Mouse (Mus musculus): ENCODE data around the gene Elp6. TPM values are rescaled to one million over a fixed set of nuclear protein-coding genes. Genes with fewer than 3 reads are reported as not detected.

The Elp6 gene
- total RNA-seq, 2 experiments from 2014 or later: 4.5 to 4.7 TPM

GRCm38 (mm10) chr9:110350612-110351011, 45.6 kb downstream of the Elp6 start:
- intact Hi-C loops (cut with DNase I): no loop called here
- no peak for DNase-seq

- intact Hi-C loops (cut with DNase I): no loop called here
- DNase-seq: no peak
Measured at GRCm38 (mm10) chr9:110351350-110351749, 46.4 kb downstream of the Elp6 start.

GRCm38 (mm10) chr9:110351932-110352632, 47.1 kb downstream of the Elp6 start:
- no peak for DNase-seq
- intact Hi-C loops (cut with DNase I): no loop called here

- DNase-seq: no peak
- intact Hi-C loops (cut with DNase I): no loop called here
Measured at GRCm38 (mm10) chr9:110358341-110358740, 53.4 kb downstream of the Elp6 start.

- no peak for DNase-seq
- intact Hi-C loops (cut with DNase I): no loop called here
Measured at GRCm38 (mm10) chr9:110361299-110361698, 56.3 kb downstream of the Elp6 start.

GRCm38 (mm10) chr9:110362337-110362736, 57.4 kb downstream of the Elp6 start:
- DNase-seq: no peak
- intact Hi-C loops (cut with DNase I): no loop called here

- intact Hi-C loops (cut with DNase I): no loop called here
- peak in 1 of 2 experiments; percentile 30 for DNase-seq
Measured at GRCm38 (mm10) chr9:110366746-110367145, 61.8 kb downstream of the Elp6 start.

- peak; percentile 29 to 31 for DNase-seq
Measured at GRCm38 (mm10) chr9:110369860-110370259, 64.9 kb downstream of the Elp6 start.

More at GRCm38 (mm10) chr9:110369860-110370259, 64.9 kb downstream of the Elp6 start:
- intact Hi-C loops (cut with DNase I): no loop called here

Small RNAs within 50 kb of the gene (microRNA-seq; reads per million reads assigned to microRNA genes)
- 36.5 to 54.2 reads per million in 2 experiments for gene Mir6236

Other genes with a start within 250 kb of the Elp6 start
- 10 to 100 TPM; 42.1 to 47.5 TPM for gene Smarcc1, start 187.5 kb upstream of the Elp6 start, total RNA-seq (2021)
- 10 to 100 TPM; 67.7 to 78.4 TPM for gene Dhx30, start 187.3 kb upstream of the Elp6 start, total RNA-seq (2021)
- gene Cspg5, start 61.4 kb upstream of the Elp6 start, total RNA-seq (2021): under 1 TPM; 0.43 to 0.55 TPM
- gene Scap, start 28.1 kb downstream of the Elp6 start, total RNA-seq (2021): 10 to 100 TPM; 31.3 to 32.1 TPM
- gene Ptpn23, start 103.0 kb downstream of the Elp6 start, total RNA-seq (2021): 10 to 100 TPM; 23.1 to 25.2 TPM
- 1 to 10 TPM in 1 of 2 experiments, under 1 TPM in 1; 0.92 to 1.8 TPM for gene Ngp, start 114.6 kb downstream of the Elp6 start, total RNA-seq (2021)
- gene Klhl18, start 171.5 kb downstream of the Elp6 start, total RNA-seq (2021): 10 to 100 TPM; 13.3 to 13.8 TPM
- under 1 TPM; 0.19 to 0.22 TPM for gene Kif9, start 171.8 kb downstream of the Elp6 start, total RNA-seq (2021)
- 10 to 100 TPM; 61.5 to 61.6 TPM for gene Setd2, start 227.4 kb downstream of the Elp6 start, total RNA-seq (2021)